Mouse (Mus musculus): Measurements from ENCODE around the gene Mob3b. TPM values are rescaled to one million over a fixed set of nuclear protein-coding genes. Genes with fewer than 3 reads are reported as not detected.

Mob3b gene
- polyA plus RNA-seq (2014; fragmentation: Illumina TruSeq; extraction: RNeasy Lipid Tissue Mini Kit (QIAGEN cat#74804); ENCODE audit: low read depth, low replicate concordance) = 23.9 TPM

DNA sequence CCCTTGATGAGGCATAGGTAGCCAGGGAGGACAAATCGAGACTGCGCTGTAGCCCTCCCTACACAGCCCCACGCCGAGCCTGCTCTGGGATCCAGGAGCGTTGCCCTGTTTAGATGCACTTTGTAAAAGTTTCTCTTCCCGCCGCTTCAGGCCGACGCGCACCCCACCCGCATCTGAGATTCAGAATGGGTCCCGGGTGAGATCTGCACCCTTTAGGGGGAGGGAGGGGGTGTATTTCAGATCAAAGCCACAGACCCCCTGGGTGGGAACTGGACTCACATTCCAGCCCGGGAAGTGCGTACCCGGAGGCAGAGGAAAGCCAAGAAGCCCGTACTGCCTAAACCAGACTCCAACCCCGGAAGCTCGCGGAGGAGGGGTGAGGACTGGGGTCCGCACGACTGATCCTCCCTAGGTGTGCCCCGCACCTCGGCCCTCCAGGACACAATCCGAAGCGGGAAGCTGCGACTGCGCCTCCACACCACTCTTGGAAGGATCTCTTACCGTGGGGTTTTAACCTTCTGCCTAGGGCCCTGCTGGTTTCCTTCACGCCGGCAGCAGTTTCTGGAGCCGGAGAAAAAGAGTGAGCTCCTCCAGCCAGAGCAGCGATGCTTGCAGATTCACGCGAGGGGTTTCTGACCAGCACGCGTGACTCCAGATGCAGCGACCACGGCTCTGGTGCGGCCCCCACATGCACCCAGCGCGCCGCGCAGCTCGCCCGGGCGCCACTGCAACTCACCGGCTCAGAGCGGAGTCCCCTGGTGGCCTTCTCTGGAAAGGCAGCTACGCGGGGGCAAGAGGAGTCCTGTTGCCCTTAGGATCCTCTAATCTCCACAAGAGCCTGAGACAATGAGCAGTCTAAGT is at the start of gene Mob3b:
TSS of gene Mob3b (minus strand) at position 734 of the 861 bp plus-strand sequence.

DNA sequence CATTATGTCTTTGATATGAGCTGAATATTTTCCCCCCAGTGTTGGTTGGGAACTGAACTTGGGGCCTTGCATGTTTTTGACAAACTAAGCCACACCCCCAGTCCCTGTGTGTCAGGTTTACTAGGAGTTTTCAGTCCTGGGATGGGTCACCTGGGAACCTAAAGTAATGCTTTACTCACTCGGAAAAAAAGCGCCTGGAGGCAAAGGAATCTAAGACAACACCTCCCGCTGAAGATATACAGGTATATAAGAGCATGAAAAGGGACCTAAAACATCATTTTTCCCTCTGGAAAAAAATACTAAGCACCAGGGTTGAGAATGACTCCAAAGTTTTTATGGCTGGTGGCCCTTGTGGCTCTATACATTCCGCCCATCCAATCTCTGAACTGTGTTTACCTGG is 5.5 kb downstream of the Mob3b start, which contains the start of gene Ifnk:
TSS of gene Ifnk (plus strand) at position 301 of the 400 bp plus-strand sequence.

Other genes starting within 250 kb of the Mob3b start
- gene Ifnk, start 5.4 kb downstream of the Mob3b start, polyA plus RNA-seq (2014; fragmentation: Illumina TruSeq; extraction: RNeasy Lipid Tissue Mini Kit (QIAGEN cat#74804); ENCODE audit: low read depth, low replicate concordance) = not detected
- 14.8 TPM for gene C9orf72, start 68.7 kb upstream of the Mob3b start, polyA plus RNA-seq (2014; fragmentation: Illumina TruSeq; extraction: RNeasy Lipid Tissue Mini Kit (QIAGEN cat#74804); ENCODE audit: low read depth, low replicate concordance)